Mouse (Mus musculus) lung, postnatal 0 days (tissue): Measurements from ENCODE around the gene Pnpla8. TPM values are rescaled to one million over a fixed set of nuclear protein-coding genes. Genes with fewer than 3 reads are reported as not detected.
A peak's percentile ranks its signal among the peaks of the same experiment; 100 is the strongest.

Experiments
- ATAC-seq: fragments of 200-750 bp; cut with Nextera tagmentation; 2 replicates; pipeline ENCODE4 v1.8.0; 2017; ENCODE audit warnings: moderate library complexity
- DNase-seq: peaks from one replicate; pipeline ENCODE4 v3.0.0-alpha.2; 2016; ENCODE audit warnings: low spot score
- H3K27ac ChIP-seq: fragments of 300-500 bp; sonication (generic); 2 replicates; pipeline ENCODE4 v1.5.1; 2014; ENCODE audit warnings: antibody characterized with exemption, mild to moderate bottlenecking, low read length, mixed read lengths
- H3K27me3 ChIP-seq: fragments of 300-500 bp; sonication (generic); replicated peaks from 2 replicates; pipeline ENCODE4 v1.6.1; 2014; ENCODE audit warnings: low read length, mixed read lengths; ENCODE audit not compliant: insufficient read depth
- H3K36me3 ChIP-seq: fragments of 300-500 bp; sonication (generic); 2 replicates; pipeline ENCODE4 v1.6.1; 2014; ENCODE audit warnings: low read length, mixed read lengths; ENCODE audit not compliant: insufficient read depth
- H3K4me1 ChIP-seq: fragments of 300-500 bp; sonication (generic); 2 replicates; pipeline ENCODE4 v1.6.1; 2014; ENCODE audit warnings: antibody characterized with exemption, low read depth, low read length, mixed read lengths; ENCODE audit not compliant: insufficient read depth
- H3K4me2 ChIP-seq: fragments of 300-500 bp; sonication (generic); replicated peaks from 2 replicates; pipeline ENCODE4 v1.6.1; 2014; ENCODE audit warnings: low read depth, mild to moderate bottlenecking, low read length, moderate library complexity, mixed read lengths
- H3K4me3 ChIP-seq: fragments of 300-500 bp; sonication (generic); 2 replicates; pipeline ENCODE4 v1.5.1; 2014; ENCODE audit warnings: low read depth, low read length
- H3K9ac ChIP-seq: fragments of 300-500 bp; sonication (generic); replicated peaks from 2 replicates; pipeline ENCODE4 v1.6.1; 2014; ENCODE audit warnings: low read depth, mild to moderate bottlenecking
- H3K9me3 ChIP-seq: fragments of 300-500 bp; sonication (generic); 2 replicates; pipeline ENCODE4 v1.6.1; 2016; ENCODE audit warnings: low read length, mixed read lengths
- CTCF ChIP-seq: IDR thresholded peaks from 2 replicates; pipeline ENCODE4 v1.5.1; 2016; ENCODE audit warnings: antibody characterized with exemption, mild to moderate bottlenecking
- EP300 ChIP-seq: IDR thresholded peaks from 2 replicates; pipeline ENCODE4 v1.6.1; 2016; ENCODE audit warnings: antibody characterized with exemption, mild to moderate bottlenecking, control low read depth
- WGBS: fragments of 180-500 bp; shearing (Covaris S2); extraction: QIAGEN DNeasy Blood & Tissue Kit; methylation state at CpG from one replicate; pipeline ENCODE4 v1.1.7; 2014; 5-methylcytosine and 5-hydroxymethylcytosine counted together
- polyA plus RNA-seq: library from polyadenylated mRNA; unstranded; fragments of >200 nt; fragmentation: Nextera tagmentation; extraction: Ambion mirVana; gene quantifications from 2 replicates; pipeline ENCODE4 v1.2.1, GENCODE M21; 2015

Gene Pnpla8
- polyA plus RNA-seq, 1 experiment from 2014 or later: 72.4 TPM

GRCm38 (mm10) chr12:44315212-44315611 is 94.0 kb downstream of the Pnpla8 start:
- ATAC-seq (no peak), DNase-seq (no peak)
- Histone ChIP-seq H3K4me1 (no peaks in the 10 kb centered on the region), H3K27ac (no peak overlapping the region), H3K4me3 (no peak overlapping the region), H3K9ac (no peak overlapping the region), H3K36me3 (no peaks in the 10 kb centered on the region), H3K27me3 (no peaks in the 10 kb centered on the region), H3K9me3 (no peaks in the 10 kb centered on the region), H3K4me2 (no peak overlapping the region)
- TF ChIP-seq EP300 (no peak), CTCF (no peak)
- WGBS: 91% methylated on average over 2 of the region's 2 CpGs

- Histone ChIP-seq H3K4me1 (peaks cover 5% of the 10 kb centered on the region; the same call in 1 of the 2 replicates), H3K4me2 (no peak overlapping the region), H3K4me3 (no peak overlapping the region), H3K9ac (no peak overlapping the region), H3K36me3 (no peaks in the 10 kb centered on the region), H3K27ac (no peak overlapping the region), H3K9me3 (no peaks in the 10 kb centered on the region), H3K27me3 (0 out of 2 replicates have a peak, but pooled peaks cover 3% of the 10 kb centered on the region)
- TF ChIP-seq EP300: no peak
- TF ChIP-seq CTCF: no peak
- no peak for ATAC-seq
- DNase-seq: no peak
Observed at GRCm38 (mm10) chr12:44325091-44325490, 103.9 kb downstream of the Pnpla8 start.

GRCm38 (mm10) chr12:44327452-44327851 is 106.3 kb downstream of the Pnpla8 start:
- no peak for TF ChIP-seq EP300
- TF ChIP-seq CTCF: peak; percentile 36; the same call in 1 of the 2 replicates
- H3K4me2 ChIP-seq: no peak overlapping the region
- H3K36me3 ChIP-seq: no peaks in the 10 kb centered on the region
- H3K27me3 ChIP-seq: 0 out of 2 replicates have a peak, but pooled peaks cover 6% of the 10 kb centered on the region
- DNase-seq: no peak
- WGBS: 36% methylated on average over 6 of the region's 6 CpGs
- peaks cover 7% of the 10 kb centered on the region; the same call in 1 of the 2 replicates for H3K4me1 ChIP-seq
- H3K9ac ChIP-seq: no peak overlapping the region
- no peak overlapping the region for H3K27ac ChIP-seq
- ATAC-seq: no peak
- H3K4me3 ChIP-seq: no peak overlapping the region
- H3K9me3 ChIP-seq: no peaks in the 10 kb centered on the region

GRCm38 (mm10) chr12:44328381-44329315 is 107.5 kb downstream of the Pnpla8 start, which contains the start of gene Nrcam:
Nrcam (plus strand) TSS chr12:44328885.
- Histone ChIP-seq H3K4me2 (peak within 1 kb of the TSS; percentile 95), H3K9me3 (no peaks in the 10 kb centered on the region), H3K4me1 (peaks cover 7% of the 10 kb centered on the region; the same call in 1 of the 2 replicates), H3K36me3 (no peaks in the 10 kb centered on the region), H3K27me3 (0 out of 2 replicates have a peak, but pooled peaks cover 6% of the 10 kb centered on the region), H3K9ac (peak within 1 kb of the TSS; percentile 26), H3K4me3 (peak within 1 kb of the TSS; percentile 58), H3K27ac (no peak within 1 kb of the TSS)
- peak; percentile 77 for ATAC-seq
- WGBS: 3% methylated on average over 62 of the region's 74 CpGs
- TF ChIP-seq CTCF (no peak), EP300 (no peak)
- DNase-seq: peak; percentile 63

DNA sequence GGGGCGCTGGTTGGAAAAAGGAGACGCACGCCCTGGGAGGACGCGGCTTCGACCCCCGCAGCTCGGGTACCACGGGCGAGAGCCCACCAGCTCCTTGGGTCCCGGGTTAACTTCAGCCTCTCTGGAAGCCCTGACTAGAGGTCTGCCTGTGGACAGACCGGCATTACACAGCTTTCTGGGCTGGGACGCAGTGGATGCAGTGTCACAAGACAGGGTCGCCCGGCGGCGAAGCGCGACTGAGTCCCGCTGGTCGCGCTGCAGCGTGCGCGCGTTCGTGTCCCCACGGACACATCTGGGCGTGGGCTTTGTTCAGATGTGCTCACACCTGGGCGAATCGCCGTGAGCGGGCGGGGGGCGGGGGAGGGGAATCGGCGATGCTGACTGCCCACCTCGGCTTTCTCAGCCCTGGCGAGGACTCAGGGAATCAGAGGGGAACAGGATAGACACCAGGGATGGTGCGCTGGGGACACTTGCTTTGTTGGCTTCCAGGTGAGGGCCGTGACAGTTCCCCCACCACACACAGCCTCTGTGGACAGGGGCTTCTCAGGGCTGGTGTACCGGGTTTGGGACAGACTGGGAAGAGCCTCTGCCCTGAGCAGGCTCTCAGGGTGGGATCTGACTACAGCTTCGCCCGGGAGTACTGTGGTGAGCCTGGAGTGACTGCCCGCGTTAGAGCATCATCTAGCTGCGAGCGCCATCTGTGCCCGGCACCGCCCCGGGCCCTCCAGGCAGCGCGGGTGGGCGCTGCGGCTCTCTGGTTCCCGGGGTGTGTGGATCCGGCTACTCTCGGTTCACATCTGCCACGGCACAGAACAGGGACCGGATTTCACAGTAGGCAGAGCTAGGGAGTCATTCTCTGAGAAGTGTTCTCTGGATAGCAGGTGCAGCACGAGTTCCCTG is 108.4 kb downstream of the Pnpla8 start:
- TF ChIP-seq CTCF (no peak), EP300 (no peak)
- peak overlapping the region; percentile 26 for H3K9ac ChIP-seq
- H3K27ac ChIP-seq: no peak overlapping the region
- H3K4me3 ChIP-seq: peak overlapping the region; percentile 58
- H3K4me2 ChIP-seq: peak overlapping the region; percentile 95
- H3K27me3 ChIP-seq: 0 out of 2 replicates have a peak, but pooled peaks cover 6% of the 10 kb centered on the region
- no peaks in the 10 kb centered on the region for H3K9me3 ChIP-seq
- WGBS: under 1% methylated on average over 56 of the region's 61 CpGs
- peaks cover 7% of the 10 kb centered on the region; the same call in 1 of the 2 replicates for H3K4me1 ChIP-seq
- no peaks in the 10 kb centered on the region for H3K36me3 ChIP-seq
- DNase-seq (no peak), ATAC-seq (peak; percentile 53)

DNA sequence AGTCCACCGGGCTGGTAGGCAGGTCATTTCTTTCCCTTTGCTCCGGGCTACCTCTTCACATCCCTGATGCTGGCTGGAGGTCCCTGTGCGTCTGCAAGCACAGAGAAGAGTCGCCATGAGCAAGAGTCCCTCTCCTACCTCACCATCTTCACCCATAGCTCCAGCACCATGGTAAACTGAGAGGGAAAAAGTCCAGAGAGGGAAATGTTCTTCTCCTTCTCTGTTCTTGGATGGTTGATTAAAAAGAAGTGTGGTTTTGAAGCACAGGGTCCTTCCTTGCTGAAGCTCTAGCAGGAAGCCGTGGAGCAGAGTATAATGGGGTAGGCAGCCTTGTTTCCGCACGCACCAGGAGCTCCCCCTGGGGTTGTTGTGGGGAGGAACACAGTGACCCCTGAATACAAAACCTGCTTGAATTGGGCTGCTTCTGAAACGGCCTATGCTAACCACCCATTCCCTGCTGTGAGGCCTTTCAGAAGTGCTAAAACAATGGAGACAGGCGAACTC is 109.1 kb downstream of the Pnpla8 start:
- WGBS: 6% methylated on average over 9 of the region's 9 CpGs
- H3K9ac ChIP-seq: no peak overlapping the region
- ATAC-seq: no peak

More for the DNA sequence above, 109.1 kb downstream of the Pnpla8 start:
- H3K4me1 ChIP-seq: peaks cover 7% of the 10 kb centered on the region; the same call in 1 of the 2 replicates
- H3K9me3 ChIP-seq: no peaks in the 10 kb centered on the region
- H3K4me2 ChIP-seq: peak overlapping the region; percentile 95
- H3K27ac ChIP-seq: no peak overlapping the region
- H3K27me3 ChIP-seq: 0 out of 2 replicates have a peak, but pooled peaks cover 6% of the 10 kb centered on the region
- no peaks in the 10 kb centered on the region for H3K36me3 ChIP-seq
- DNase-seq: no peak
- H3K4me3 ChIP-seq: peak overlapping the region; percentile 58
- TF ChIP-seq CTCF: peak; percentile 31; the same call in 1 of the 2 replicates
- TF ChIP-seq EP300: no peak
